Mouse (Mus musculus) heart, adult 2 months (tissue): Measurements from ENCODE around the gene BC003965.

Experiments
- CTCF ChIP-seq: fragments of 200-600 bp; IDR thresholded peaks from 2 replicates; pipeline ENCODE4 v1.8.1; 2022; ENCODE audit warnings: antibody characterized with exemption, mild to moderate bottlenecking, moderate library complexity
- EP300 ChIP-seq: fragments of 200-500 bp; IDR thresholded peaks from 2 replicates; pipeline ENCODE4 v1.6.1; 2011; ENCODE audit warnings: low read depth, low read length, control low read depth; ENCODE audit not compliant: insufficient read depth
- POLR2A ChIP-seq: fragments of 200-500 bp; IDR thresholded peaks from 2 replicates; pipeline ENCODE4 v1.6.1; 2011; ENCODE audit warnings: mild to moderate bottlenecking, low read depth, low read length, control low read depth; ENCODE audit not compliant: insufficient read depth

DNA sequence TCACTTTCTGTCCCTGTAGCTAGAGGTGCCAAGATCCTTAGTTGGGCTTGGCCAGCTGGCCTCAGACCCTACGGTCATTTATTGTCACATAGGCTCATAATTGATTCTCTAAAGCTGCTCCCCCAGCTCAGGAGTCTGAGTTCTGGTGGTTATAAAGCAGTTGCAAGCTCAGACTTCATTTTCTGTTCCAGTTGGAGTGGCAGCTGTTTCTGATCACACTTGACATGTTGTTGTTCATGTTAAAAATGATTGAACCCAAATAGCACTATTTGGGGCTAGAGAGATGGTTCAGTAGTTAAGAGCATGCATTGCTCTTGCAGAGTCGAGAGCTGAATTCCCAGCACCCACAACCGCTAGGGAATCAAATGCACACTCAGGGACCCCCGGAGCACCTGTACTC lies 25.7 kb downstream of the BC003965 start:
- no peak for TF ChIP-seq CTCF
- TF ChIP-seq EP300: no peak
- no peak for TF ChIP-seq POLR2A
